Mouse (Mus musculus) megakaryocyte, embryonic 14.5 days (primary cell): Measurements from ENCODE around the gene Cx3cr1. TPM values are rescaled to one million over a fixed set of nuclear protein-coding genes. Genes with fewer than 3 reads are reported as not detected.
"Not testable (repeated sequence)": the region's sequence is repeated elsewhere in the genome, so short reads cannot be mapped to it uniquely, and the experiment has no call there.

Source experiments
- H3K27me3 ChIP-seq: replicated peaks from 2 replicates; pipeline ENCODE3; 2012; ENCODE audit warnings: inconsistent platforms
- H3K36me3 ChIP-seq: replicated peaks from 2 replicates; pipeline ENCODE3; 2012; ENCODE audit warnings: low read length, inconsistent platforms, mixed read lengths
- H3K4me1 ChIP-seq: 2 replicates; pipeline ENCODE4 v1.6.1; 2012; ENCODE audit warnings: inconsistent platforms
- H3K4me3 ChIP-seq: replicated peaks from 2 replicates; pipeline ENCODE3; 2012; ENCODE audit warnings: moderate library complexity, mild to moderate bottlenecking, inconsistent platforms
- H3K9me3 ChIP-seq: 2 replicates; pipeline ENCODE4 v1.6.1; 2012; ENCODE audit warnings: inconsistent platforms
- FLI1 ChIP-seq: IDR thresholded peaks from 2 replicates; pipeline ENCODE4 v1.6.1; 2012; ENCODE audit warnings: low read length, inconsistent platforms, mixed read lengths
- GATA1 ChIP-seq: IDR thresholded peaks from 3 replicates; pipeline ENCODE4 v1.6.1; 2012; ENCODE audit warnings: mixed read lengths, low read length, inconsistent platforms, borderline replicate concordance
- polyA plus RNA-seq: library from polyadenylated mRNA; stranded (reverse); fragments of >175 nt; gene quantifications from 2 replicates; pipeline ENCODE4 v1.2.3, GENCODE M21; 2012; ENCODE audit warnings: low replicate concordance; ENCODE audit not compliant: insufficient read depth

Cx3cr1 gene
- polyA plus RNA-seq, 1 experiment = 0.73 TPM

DNA sequence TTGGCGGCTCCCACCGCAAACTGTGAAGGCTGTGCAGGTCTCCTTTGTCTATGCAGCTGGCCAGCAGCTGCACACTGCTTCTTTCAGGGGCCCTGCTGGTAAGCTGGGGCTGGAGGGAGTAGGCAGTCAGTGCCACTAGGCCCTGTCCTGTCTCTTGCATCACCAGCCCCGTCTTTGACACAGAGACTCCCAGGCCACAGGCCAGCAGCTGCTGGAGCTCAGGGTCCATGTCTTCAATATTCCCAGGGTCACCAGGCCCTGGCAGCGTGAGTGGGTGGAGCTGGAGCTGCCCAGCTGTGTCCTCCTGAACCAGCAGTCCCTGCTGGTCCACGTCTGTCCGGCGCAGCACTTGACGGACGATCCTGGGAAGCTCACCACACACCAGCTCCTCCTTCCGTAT is 52.7 kb downstream of the Cx3cr1 start:
- H3K27me3 ChIP-seq = peaks cover 72% of the 10 kb centered on the region
- no peak overlapping the region for H3K4me3 ChIP-seq
- TF ChIP-seq FLI1 (no peak), GATA1 (no peak)
- peaks cover 56% of the 10 kb centered on the region for H3K4me1 ChIP-seq
- H3K9me3 ChIP-seq = no peaks in the 10 kb centered on the region
- no peaks in the 10 kb centered on the region for H3K36me3 ChIP-seq

- Histone ChIP-seq H3K4me1 (peaks cover 49% of the 10 kb centered on the region), H3K9me3 (no peaks in the 10 kb centered on the region), H3K4me3 (no peak overlapping the region), H3K36me3 (no peaks in the 10 kb centered on the region), H3K27me3 (peaks cover 76% of the 10 kb centered on the region)
- TF ChIP-seq GATA1 (no peak), FLI1 (no peak)
These were observed 54.9 kb downstream of the Cx3cr1 start for GRCm38 (mm10) chr9:120014828-120015227.

GRCm38 (mm10) chr9:120013251-120013820 is 56.3 kb downstream of the Cx3cr1 start:
- Histone ChIP-seq H3K9me3 (no peaks in the 10 kb centered on the region), H3K4me3 (peak overlapping the region; percentile 67), H3K27me3 (peaks cover 61% of the 10 kb centered on the region), H3K4me1 (peaks cover 56% of the 10 kb centered on the region), H3K36me3 (no peaks in the 10 kb centered on the region)
- TF ChIP-seq GATA1 (no peak), FLI1 (no peak)

- Histone ChIP-seq H3K9me3 (peaks cover 5% of the 10 kb centered on the region), H3K4me1 (peaks cover 53% of the 10 kb centered on the region), H3K4me3 (no peak overlapping the region), H3K36me3 (no peaks in the 10 kb centered on the region), H3K27me3 (peaks cover 56% of the 10 kb centered on the region)
- TF ChIP-seq FLI1 = no peak
- TF ChIP-seq GATA1 = no peak
These were observed 56.9 kb downstream of the Cx3cr1 start for GRCm38 (mm10) chr9:120012781-120013180.

GRCm38 (mm10) chr9:120012161-120012560 is 57.5 kb downstream of the Cx3cr1 start:
- peaks cover 11% of the 10 kb centered on the region for H3K9me3 ChIP-seq
- peaks cover 53% of the 10 kb centered on the region for H3K4me1 ChIP-seq
- not testable (repeated sequence) for H3K4me3 ChIP-seq, H3K36me3 ChIP-seq
- H3K27me3 ChIP-seq = peaks cover 50% of the 10 kb centered on the region

GRCm38 (mm10) chr9:120011533-120011932 is 58.1 kb downstream of the Cx3cr1 start:
- peaks cover 49% of the 10 kb centered on the region for H3K4me1 ChIP-seq
- no peaks in the 10 kb centered on the region for H3K36me3 ChIP-seq
- peaks cover 43% of the 10 kb centered on the region for H3K27me3 ChIP-seq
- no peak for TF ChIP-seq GATA1
- no peak for TF ChIP-seq FLI1
- peak overlapping the region; percentile 91 for H3K4me3 ChIP-seq
- H3K9me3 ChIP-seq = peaks cover 14% of the 10 kb centered on the region

- Histone ChIP-seq H3K9me3 (peaks cover 14% of the 10 kb centered on the region), H3K4me1 (peaks cover 45% of the 10 kb centered on the region), H3K4me3 (peak overlapping the region; percentile 91), H3K36me3 (no peaks in the 10 kb centered on the region), H3K27me3 (peaks cover 37% of the 10 kb centered on the region)
- TF ChIP-seq GATA1 = no peak
- no peak for TF ChIP-seq FLI1
These were observed 58.7 kb downstream of the Cx3cr1 start for GRCm38 (mm10) chr9:120010781-120011511.

- Histone ChIP-seq H3K4me1 (peaks cover 45% of the 10 kb centered on the region), H3K36me3 (no peaks in the 10 kb centered on the region), H3K27me3 (peaks cover 28% of the 10 kb centered on the region), H3K4me3 (no peak overlapping the region), H3K9me3 (peaks cover 14% of the 10 kb centered on the region)
- TF ChIP-seq GATA1 = no peak
- no peak for TF ChIP-seq FLI1
These were observed 59.8 kb downstream of the Cx3cr1 start for GRCm38 (mm10) chr9:120009871-120010270.

GRCm38 (mm10) chr9:120009226-120009841 is 60.3 kb downstream of the Cx3cr1 start:
- Histone ChIP-seq H3K4me3 (no peak overlapping the region), H3K27me3 (peaks cover 22% of the 10 kb centered on the region), H3K36me3 (no peaks in the 10 kb centered on the region), H3K4me1 (peaks cover 43% of the 10 kb centered on the region), H3K9me3 (peaks cover 14% of the 10 kb centered on the region)
- TF ChIP-seq GATA1 (no peak), FLI1 (no peak)

DNA sequence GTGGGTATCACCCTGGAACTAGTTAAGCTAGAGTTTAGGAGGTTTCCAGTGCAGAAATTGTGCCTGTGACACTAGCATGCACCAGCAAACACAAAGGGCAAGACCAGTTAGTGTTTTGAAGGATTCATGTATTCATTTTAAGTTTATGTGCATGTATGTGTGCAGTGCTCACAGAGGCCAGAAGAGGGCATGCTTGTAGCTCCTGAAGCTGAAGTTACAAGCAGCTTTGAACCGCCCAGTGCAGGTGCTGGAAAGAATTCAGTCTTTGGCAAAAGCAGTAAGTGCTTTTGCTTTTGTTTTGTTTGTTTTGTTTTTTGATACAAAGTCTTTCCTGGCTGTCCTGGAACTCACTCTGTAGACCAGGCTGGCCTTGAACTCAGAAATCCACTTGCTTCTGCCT is 61.8 kb downstream of the Cx3cr1 start:
- no peaks in the 10 kb centered on the region for H3K36me3 ChIP-seq
- H3K9me3 ChIP-seq = peaks cover 14% of the 10 kb centered on the region
- peaks cover 12% of the 10 kb centered on the region for H3K27me3 ChIP-seq
- no peak for TF ChIP-seq FLI1
- no peak for TF ChIP-seq GATA1
- H3K4me1 ChIP-seq = peaks cover 38% of the 10 kb centered on the region
- no peak overlapping the region for H3K4me3 ChIP-seq
